Mouse (Mus musculus): Measurements from ENCODE around the gene Srsf6.

GRCm38 (mm10) chr2:162929704-162930103 is 1.6 kb upstream of the Srsf6 start:
- no peak for TF ChIP-seq GATA1 (IDR thresholded peaks at IDR 0.05; ENCODE audit: borderline replicate concordance, low read length)
- no peak for TF ChIP-seq FLI1 (IDR thresholded peaks at IDR 0.05; ENCODE audit: low read length)
